Mouse (Mus musculus) intestine, embryonic 14.5 days (tissue): ENCODE measurements around the gene Setd4. TPM values are rescaled to one million over a fixed set of nuclear protein-coding genes. Genes with fewer than 3 reads are reported as not detected.

ENCODE experiments used
- ATAC-seq: fragments of 200-750 bp; cut with Nextera tagmentation; replicated peaks from 2 replicates; pipeline ENCODE4 v1.8.0; 2017; ENCODE audit warnings: low read depth, moderate number of reproducible peaks, moderate TSS enrichment, moderate library complexity; ENCODE audit not compliant: low FRiP score, low TSS enrichment
- DNase-seq: peaks from one replicate; pipeline ENCODE4 v3.0.0-alpha.2; 2018; ENCODE audit warnings: low spot score
- H3K27ac ChIP-seq: fragments of 300-500 bp; sonication (generic); 2 replicates; pipeline ENCODE4 v1.5.1; 2014; ENCODE audit warnings: low read depth, mild to moderate bottlenecking, control low read depth
- H3K27me3 ChIP-seq: fragments of 300-500 bp; sonication (generic); replicated peaks from 2 replicates; pipeline ENCODE4 v1.6.1; 2014; ENCODE audit warnings: low read length, control low read depth; ENCODE audit not compliant: control insufficient read depth, insufficient read depth
- H3K36me3 ChIP-seq: fragments of 300-500 bp; sonication (generic); 2 replicates; pipeline ENCODE4 v1.6.1; 2014; ENCODE audit warnings: low read length, control low read depth; ENCODE audit not compliant: control insufficient read depth, insufficient read depth
- H3K4me1 ChIP-seq: fragments of 300-500 bp; sonication (generic); replicated peaks from 2 replicates; pipeline ENCODE4 v1.6.1; 2014; ENCODE audit warnings: low read length, control low read depth, mixed read lengths; ENCODE audit not compliant: control insufficient read depth, insufficient read depth
- H3K4me2 ChIP-seq: fragments of 300-500 bp; sonication (generic); 2 replicates; pipeline ENCODE4 v1.6.1; 2014; ENCODE audit warnings: low read length
- H3K4me3 ChIP-seq: fragments of 300-500 bp; sonication (generic); 2 replicates; pipeline ENCODE4 v1.5.1; 2014; ENCODE audit warnings: low read depth, low read length, control low read depth, mixed read lengths
- H3K9ac ChIP-seq: fragments of 300-500 bp; sonication (generic); 2 replicates; pipeline ENCODE4 v1.6.1; 2014; ENCODE audit warnings: mild to moderate bottlenecking, low read length
- H3K9me3 ChIP-seq: fragments of 300-500 bp; sonication (generic); 2 replicates; pipeline ENCODE4 v1.6.1; 2016; ENCODE audit warnings: low read length, control low read depth; ENCODE audit not compliant: control insufficient read depth
- WGBS: fragments of 180-500 bp; shearing (Covaris S2); extraction: QIAGEN DNeasy Blood & Tissue Kit; methylation state at CpG from one replicate; pipeline ENCODE4 v1.1.7; 2014; 5-methylcytosine and 5-hydroxymethylcytosine counted together
- polyA plus RNA-seq: library from polyadenylated mRNA; unstranded; fragments of >200 nt; fragmentation: Nextera tagmentation; extraction: Ambion mirVana; gene quantifications from 2 replicates; pipeline ENCODE4 v1.2.1, GENCODE M21; 2014

Setd4 gene
- polyA plus RNA-seq, 1 experiment from 2014 or later, result 13.4 TPM

- no peak overlapping the region for H3K27ac ChIP-seq
- no peak for DNase-seq
- no peaks in the 10 kb centered on the region for H3K9me3 ChIP-seq
- no peak overlapping the region for H3K4me2 ChIP-seq
- H3K4me3 ChIP-seq, result no peak overlapping the region
- H3K9ac ChIP-seq, result no peak overlapping the region
- H3K27me3 ChIP-seq, result no peaks in the 10 kb centered on the region
- peaks cover 27% of the 10 kb centered on the region; the same call in 1 of the 2 replicates for H3K36me3 ChIP-seq
- 95% methylated on average over 7 of the region's 7 CpGs for WGBS
- no peak for ATAC-seq
- H3K4me1 ChIP-seq, result no peaks in the 10 kb centered on the region
Measured at GRCm38 (mm10) chr16:93596807-93597206, 7.1 kb downstream of the Setd4 start.

DNA sequence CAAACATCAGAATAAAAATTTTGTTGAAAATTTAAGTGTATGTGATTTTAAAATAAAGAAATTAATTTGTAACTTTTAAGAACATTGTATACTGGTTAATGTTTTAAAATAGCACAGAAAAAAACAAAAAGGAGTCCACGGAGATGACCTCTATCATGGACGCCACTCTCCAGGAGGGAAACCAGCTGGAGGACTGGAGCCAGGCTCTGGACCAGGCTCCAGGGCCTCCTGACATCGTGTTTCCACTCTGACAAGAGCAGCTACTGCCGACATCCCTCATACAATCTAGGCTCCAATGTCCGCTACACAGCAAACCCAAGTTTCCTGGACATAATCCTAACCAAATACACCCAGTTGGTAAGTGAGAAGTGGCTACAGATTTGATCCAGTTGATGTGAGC lies 8.1 kb downstream of the Setd4 start:
- H3K27me3 ChIP-seq, result no peaks in the 10 kb centered on the region
- no peaks in the 10 kb centered on the region for H3K9me3 ChIP-seq
- H3K27ac ChIP-seq, result no peak overlapping the region
- DNase-seq (no peak), ATAC-seq (no peak)
- H3K4me1 ChIP-seq, result no peaks in the 10 kb centered on the region
- H3K4me2 ChIP-seq, result no peak overlapping the region
- no peak overlapping the region for H3K9ac ChIP-seq
- peaks cover 31% of the 10 kb centered on the region; the same call in 1 of the 2 replicates for H3K36me3 ChIP-seq
- WGBS, result 82% methylated on average over 5 of the region's 5 CpGs
- H3K4me3 ChIP-seq, result no peak overlapping the region

GRCm38 (mm10) chr16:93594448-93594847 lies 9.4 kb downstream of the Setd4 start:
- no peak overlapping the region for H3K9ac ChIP-seq
- no peak overlapping the region for H3K4me3 ChIP-seq
- no peak overlapping the region for H3K4me2 ChIP-seq
- H3K27me3 ChIP-seq, result no peaks in the 10 kb centered on the region
- H3K9me3 ChIP-seq, result no peaks in the 10 kb centered on the region
- no peak overlapping the region for H3K27ac ChIP-seq
- ATAC-seq (no peak), DNase-seq (no peak)
- WGBS, result 95% methylated on average over 10 of the region's 10 CpGs
- H3K36me3 ChIP-seq, result peaks cover 44% of the 10 kb centered on the region
- no peaks in the 10 kb centered on the region for H3K4me1 ChIP-seq

GRCm38 (mm10) chr16:93593406-93593805 lies 10.5 kb downstream of the Setd4 start:
- no peak overlapping the region for H3K4me3 ChIP-seq
- DNase-seq, result no peak
- no peaks in the 10 kb centered on the region for H3K27me3 ChIP-seq

DNA sequence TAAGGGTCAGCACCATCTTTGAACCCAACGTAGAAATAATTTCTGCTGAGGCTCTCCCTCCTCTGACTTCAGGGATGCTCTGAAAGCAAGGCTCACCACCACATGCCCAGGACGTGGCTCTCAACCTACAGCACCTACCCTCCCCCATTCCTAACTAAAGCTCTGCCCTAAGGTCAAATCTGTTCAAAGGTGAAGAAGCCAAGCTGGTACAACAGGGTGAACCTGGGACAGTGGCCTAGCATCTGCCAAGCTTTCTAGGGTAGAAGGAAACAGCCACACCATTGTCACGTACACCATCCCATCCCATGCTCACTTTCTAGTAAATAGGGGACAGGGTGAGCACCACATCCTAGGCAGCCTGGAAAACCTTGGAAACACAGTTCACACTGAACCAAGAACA lies 11.2 kb downstream of the Setd4 start:
- H3K4me2 ChIP-seq, result no peak overlapping the region
- H3K4me1 ChIP-seq, result no peaks in the 10 kb centered on the region
- no peak overlapping the region for H3K27ac ChIP-seq
- DNase-seq (no peak), ATAC-seq (no peak)
- H3K36me3 ChIP-seq, result peaks cover 37% of the 10 kb centered on the region
- no peak overlapping the region for H3K9ac ChIP-seq
- no peaks in the 10 kb centered on the region for H3K27me3 ChIP-seq
- 88% methylated on average over 3 of the region's 3 CpGs for WGBS
- no peaks in the 10 kb centered on the region for H3K9me3 ChIP-seq
- H3K4me3 ChIP-seq, result no peak overlapping the region

More at GRCm38 (mm10) chr16:93593406-93593805, 10.5 kb downstream of the Setd4 start:
- H3K4me1 ChIP-seq, result no peaks in the 10 kb centered on the region
- peaks cover 42% of the 10 kb centered on the region for H3K36me3 ChIP-seq
- no peak overlapping the region for H3K4me2 ChIP-seq
- H3K9me3 ChIP-seq, result no peaks in the 10 kb centered on the region
- WGBS, result 88% methylated on average over 8 of the region's 8 CpGs
- no peak overlapping the region for H3K9ac ChIP-seq
- no peak for ATAC-seq
- no peak overlapping the region for H3K27ac ChIP-seq

DNA sequence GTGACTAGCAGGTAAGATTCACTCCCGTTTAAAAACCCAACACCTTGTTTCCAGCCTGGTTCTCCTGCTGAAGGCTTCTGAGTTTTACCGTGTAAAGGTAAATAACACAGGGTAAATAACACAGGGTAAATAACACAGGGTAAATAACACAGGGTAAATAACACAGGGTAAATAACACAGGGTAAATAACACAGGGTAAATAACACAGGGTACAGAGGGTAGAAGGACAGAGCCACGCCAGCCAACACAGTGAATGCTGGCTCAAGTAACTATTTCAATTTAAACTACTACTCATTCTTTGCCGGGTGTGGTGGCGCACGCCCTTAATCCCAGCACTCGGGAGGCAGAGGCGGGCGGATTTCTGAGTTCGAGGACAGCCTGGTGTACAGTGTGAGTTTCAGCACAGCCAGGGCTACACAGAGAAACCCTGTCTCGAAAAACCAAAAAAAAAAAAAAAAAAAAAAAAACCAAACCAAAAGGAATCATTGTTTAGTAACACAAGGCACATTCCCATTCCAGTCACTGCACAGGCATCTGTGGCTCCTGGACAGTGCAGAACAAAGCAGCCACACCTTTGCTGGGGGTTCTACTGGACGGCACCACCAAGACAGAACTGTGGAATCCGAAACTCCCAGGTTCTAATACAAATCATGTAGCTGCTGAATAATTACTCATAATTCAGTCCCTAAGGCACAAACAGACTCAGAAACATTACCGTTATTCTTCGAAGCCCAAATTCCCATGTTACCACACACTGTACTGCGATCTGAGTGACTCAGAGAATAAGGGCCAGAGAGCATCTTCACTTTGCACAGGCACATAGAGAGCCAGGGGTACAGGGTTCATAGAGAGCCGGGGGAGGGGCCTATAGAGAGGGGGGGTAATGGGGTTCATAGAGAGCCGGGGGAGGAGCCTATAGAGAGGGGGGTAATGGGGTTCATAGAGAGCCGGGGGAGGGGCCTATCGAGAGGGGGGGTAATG lies 12.1 kb downstream of the Setd4 start:
- Histone ChIP-seq H3K9me3 (no peaks in the 10 kb centered on the region), H3K4me3 (no peak overlapping the region), H3K36me3 (peaks cover 29% of the 10 kb centered on the region), H3K27ac (no peak overlapping the region), H3K4me1 (no peaks in the 10 kb centered on the region), H3K9ac (no peak overlapping the region), H3K27me3 (no peaks in the 10 kb centered on the region), H3K4me2 (no peak overlapping the region)
- 90% methylated on average over 20 of the region's 20 CpGs for WGBS
- ATAC-seq (no peak), DNase-seq (no peak)

- Histone ChIP-seq H3K4me2 (no peak overlapping the region), H3K27me3 (no peaks in the 10 kb centered on the region), H3K9ac (no peak overlapping the region), H3K36me3 (peaks cover 29% of the 10 kb centered on the region), H3K9me3 (no peaks in the 10 kb centered on the region), H3K27ac (no peak overlapping the region), H3K4me1 (no peaks in the 10 kb centered on the region), H3K4me3 (no peak overlapping the region)
- WGBS, result 85% methylated on average over 15 of the region's 15 CpGs
- DNase-seq, result no peak
- no peak for ATAC-seq
Measured at GRCm38 (mm10) chr16:93590915-93591314, 12.9 kb downstream of the Setd4 start.

GRCm38 (mm10) chr16:93588281-93588680 lies 15.6 kb downstream of the Setd4 start:
- Histone ChIP-seq H3K9ac (no peak overlapping the region), H3K4me2 (no peak overlapping the region), H3K27ac (no peak overlapping the region), H3K4me1 (no peaks in the 10 kb centered on the region), H3K9me3 (no peaks in the 10 kb centered on the region), H3K36me3 (peaks cover 42% of the 10 kb centered on the region), H3K4me3 (no peak overlapping the region), H3K27me3 (no peaks in the 10 kb centered on the region)
- 60% methylated on average over 4 of the region's 4 CpGs for WGBS
- ATAC-seq (no peak), DNase-seq (no peak)

DNA sequence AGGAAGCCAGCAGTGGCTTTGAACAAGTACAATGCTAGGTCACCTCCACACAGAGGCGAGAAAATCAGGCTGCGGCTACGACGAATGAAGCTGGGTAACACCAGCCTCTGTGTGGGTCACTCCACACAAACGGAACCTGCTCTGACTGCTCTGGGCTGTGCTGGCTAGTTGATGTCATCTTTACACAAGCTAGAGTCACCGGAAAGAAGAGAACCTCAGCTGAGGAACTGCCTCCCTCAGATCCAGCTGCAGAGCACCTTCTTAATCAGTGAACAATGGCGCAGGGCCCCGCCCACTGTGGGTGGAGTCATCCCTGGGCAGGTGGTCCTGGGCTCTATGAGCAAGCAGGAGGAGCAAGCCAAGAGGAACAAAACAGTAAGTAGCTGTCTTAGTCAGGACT lies 17.5 kb downstream of the Setd4 start:
- WGBS, result 72% methylated on average over 8 of the region's 8 CpGs
- Histone ChIP-seq H3K27me3 (no peaks in the 10 kb centered on the region), H3K4me3 (no peak overlapping the region), H3K9me3 (no peaks in the 10 kb centered on the region), H3K36me3 (peaks cover 36% of the 10 kb centered on the region), H3K4me2 (no peak overlapping the region), H3K27ac (no peak overlapping the region), H3K9ac (no peak overlapping the region), H3K4me1 (no peaks in the 10 kb centered on the region)
- no peak for ATAC-seq
- no peak for DNase-seq
